Mouse (Mus musculus) kidney, postnatal 4 days (tissue): Measurements from ENCODE around the gene Ilf2.
A peak's percentile ranks its signal among the peaks of the same experiment; 100 is the strongest.

ENCODE experiments used
- DNase-seq, 2 experiments: peaks; one replicate each; pipeline ENCODE4 v3.0.0; 2021; ENCODE audit warnings: mixed read lengths in 2 of 2

Ilf2 gene

GRCm38 (mm10) chr3:90462579-90462978 lies 13.3 kb upstream of the Ilf2 start:
- peak in 1 of 2 experiments; percentile 28 for DNase-seq

GRCm38 (mm10) chr3:90464552-90465080 lies 11.3 kb upstream of the Ilf2 start:
- DNase-seq: peak; percentile 53 to 65

GRCm38 (mm10) chr3:90465081-90465685 lies 10.7 kb upstream of the Ilf2 start:
- DNase-seq: peak; percentile 57 to 69

- peak; percentile 71 to 81 for DNase-seq
These were observed 10.1 kb upstream of the Ilf2 start, which contains the start of gene Npr1 for GRCm38 (mm10) chr3:90465686-90466310. TSS of gene Npr1 (minus strand) at chr3:90465866.

GRCm38 (mm10) chr3:90466311-90466766 lies 9.6 kb upstream of the Ilf2 start:
- DNase-seq: peak; percentile 60 to 77

- no peak for DNase-seq
These were observed 8.2 kb upstream of the Ilf2 start for GRCm38 (mm10) chr3:90467618-90468300.

- DNase-seq: peak; percentile 52 to 68
These were observed 3.7 kb upstream of the Ilf2 start for GRCm38 (mm10) chr3:90472213-90472612.

GRCm38 (mm10) chr3:90475151-90475830 lies 635 bp upstream of the Ilf2 start:
- no peak for DNase-seq

GRCm38 (mm10) chr3:90486998-90487397 lies 11.1 kb downstream of the Ilf2 start:
- DNase-seq: no peak

GRCm38 (mm10) chr3:90488576-90488975 lies 12.7 kb downstream of the Ilf2 start:
- DNase-seq: no peak

- peak; percentile 98 for DNase-seq
These were observed 14.8 kb downstream of the Ilf2 start, which contains the start of gene Snapin for GRCm38 (mm10) chr3:90490696-90491256. TSS of gene Snapin (minus strand) at chr3:90491033.

GRCm38 (mm10) chr3:90491350-90491749 lies 15.4 kb downstream of the Ilf2 start:
- DNase-seq: peak in 1 of 2 experiments; percentile 51

GRCm38 (mm10) chr3:90493831-90494540 lies 18.1 kb downstream of the Ilf2 start:
- DNase-seq: no peak

GRCm38 (mm10) chr3:90495850-90496525 lies 20.1 kb downstream of the Ilf2 start:
- no peak for DNase-seq

- no peak for DNase-seq
These were observed 21.7 kb downstream of the Ilf2 start for GRCm38 (mm10) chr3:90497597-90497996.

GRCm38 (mm10) chr3:90503444-90503843 lies 27.5 kb downstream of the Ilf2 start:
- DNase-seq: no peak

- DNase-seq: no peak
These were observed 29.3 kb downstream of the Ilf2 start for GRCm38 (mm10) chr3:90505216-90505615.

GRCm38 (mm10) chr3:90506362-90506761 lies 30.4 kb downstream of the Ilf2 start:
- no peak for DNase-seq

- DNase-seq: no peak
These were observed 32.5 kb downstream of the Ilf2 start for GRCm38 (mm10) chr3:90508287-90508949.

GRCm38 (mm10) chr3:90508950-90509746 lies 33.2 kb downstream of the Ilf2 start, which contains the start of gene Chtop:
TSS of gene Chtop (minus strand) at chr3:90509498.
- DNase-seq: peak; percentile 100
